Mouse (Mus musculus) kidney, adult 18-20 months (tissue): ENCODE measurements around the gene Dlg2.

Source experiments
- DNase-seq: peaks from one replicate; pipeline ENCODE4 v3.0.0; 2021

Gene Dlg2

GRCm38 (mm10) chr7:92428629-92429028 is 1952.2 kb downstream of the Dlg2 start:
- DNase-seq, result no peak

DNA sequence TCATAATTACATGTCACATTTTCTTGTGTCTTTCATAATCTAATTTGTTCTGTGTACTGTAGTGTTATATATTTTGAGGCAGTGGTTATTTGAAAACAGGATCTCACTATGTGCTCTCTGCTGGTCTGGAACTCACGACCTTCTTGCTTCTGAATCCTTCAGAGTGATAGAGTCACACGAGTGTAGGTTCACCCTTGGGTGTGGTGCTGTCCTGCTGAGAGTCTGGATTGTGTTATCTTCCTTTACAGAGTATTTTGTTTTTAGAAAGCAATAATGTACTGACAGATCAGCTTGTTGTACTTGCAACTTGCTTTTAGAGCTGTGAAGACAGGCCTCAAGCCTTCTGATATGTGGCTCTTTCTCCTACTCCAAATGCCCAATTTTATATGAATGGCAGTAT is 1953.8 kb downstream of the Dlg2 start:
- no peak for DNase-seq

DNA sequence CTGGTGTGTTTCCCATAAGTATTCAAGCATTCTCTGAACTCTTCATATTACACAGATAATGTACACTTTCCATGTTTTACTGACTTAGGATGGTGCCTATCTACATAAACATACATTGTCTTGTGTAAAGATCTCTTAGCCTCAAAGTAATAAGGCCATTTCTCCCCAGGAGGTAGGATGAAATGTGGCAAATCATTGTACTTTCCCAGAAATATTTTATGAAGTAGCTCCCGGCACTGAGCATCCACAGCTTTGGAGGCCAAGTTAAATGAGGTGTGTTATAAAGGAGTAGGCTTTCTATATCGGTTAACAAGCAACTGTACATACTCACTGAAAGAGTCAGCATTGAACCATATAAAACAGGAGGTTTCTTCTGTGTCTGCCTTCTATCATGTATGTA is 1960.7 kb downstream of the Dlg2 start:
- DNase-seq, result no peak

DNA sequence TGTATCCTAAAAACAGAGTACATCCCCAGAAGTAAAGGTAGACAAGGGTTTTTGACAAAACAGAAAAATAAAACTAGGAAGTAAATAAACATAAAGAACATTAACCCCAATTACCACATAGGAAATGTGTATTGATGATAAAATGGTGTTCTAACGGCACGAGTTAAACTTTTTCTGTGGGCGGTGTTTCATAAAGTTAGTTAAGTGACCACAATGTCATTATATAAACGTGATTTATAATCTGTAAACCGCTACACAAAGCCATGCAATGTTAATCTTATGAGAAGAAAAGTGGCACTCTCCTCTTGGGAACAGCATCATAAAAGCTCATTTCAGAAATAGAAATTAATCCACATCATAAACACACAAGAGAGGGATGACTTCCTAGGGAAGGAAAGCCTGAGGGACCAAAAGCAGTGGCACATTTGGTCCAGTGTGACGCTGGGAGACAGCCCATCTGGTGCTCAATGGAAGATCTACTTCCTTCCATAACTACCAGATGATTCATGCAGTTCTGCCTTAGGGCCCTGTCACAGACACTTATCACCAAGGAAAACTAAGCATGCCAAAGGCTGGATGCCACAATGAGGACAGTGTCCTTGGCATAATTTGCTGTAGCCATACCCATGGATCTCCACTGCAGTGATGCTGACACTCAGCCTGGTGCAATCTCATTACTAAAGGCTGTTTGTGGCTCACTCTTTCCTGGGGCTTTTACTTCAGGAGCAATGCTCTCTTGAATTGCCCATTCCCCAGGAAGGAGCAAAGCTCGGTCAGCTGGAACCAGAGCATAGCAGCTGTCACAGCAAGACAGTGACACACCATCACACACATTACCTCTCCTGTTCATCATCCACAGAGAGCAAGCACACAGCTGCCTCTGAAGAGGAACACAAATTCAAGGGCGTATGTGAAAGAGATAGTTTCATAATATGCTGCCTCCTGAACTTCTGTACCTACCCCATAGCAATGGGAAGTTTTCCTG is 1963.3 kb downstream of the Dlg2 start:
- DNase-seq, result no peak

GRCm38 (mm10) chr7:92441611-92442010 is 1965.1 kb downstream of the Dlg2 start:
- no peak for DNase-seq

- no peak for DNase-seq
Observed at GRCm38 (mm10) chr7:92442082-92442481, 1965.6 kb downstream of the Dlg2 start.

GRCm38 (mm10) chr7:92447938-92448337 is 1971.5 kb downstream of the Dlg2 start:
- no peak for DNase-seq

GRCm38 (mm10) chr7:92448782-92449575 is 1972.5 kb downstream of the Dlg2 start:
- no peak for DNase-seq

GRCm38 (mm10) chr7:92454176-92454575 is 1977.7 kb downstream of the Dlg2 start:
- no peak for DNase-seq

DNA sequence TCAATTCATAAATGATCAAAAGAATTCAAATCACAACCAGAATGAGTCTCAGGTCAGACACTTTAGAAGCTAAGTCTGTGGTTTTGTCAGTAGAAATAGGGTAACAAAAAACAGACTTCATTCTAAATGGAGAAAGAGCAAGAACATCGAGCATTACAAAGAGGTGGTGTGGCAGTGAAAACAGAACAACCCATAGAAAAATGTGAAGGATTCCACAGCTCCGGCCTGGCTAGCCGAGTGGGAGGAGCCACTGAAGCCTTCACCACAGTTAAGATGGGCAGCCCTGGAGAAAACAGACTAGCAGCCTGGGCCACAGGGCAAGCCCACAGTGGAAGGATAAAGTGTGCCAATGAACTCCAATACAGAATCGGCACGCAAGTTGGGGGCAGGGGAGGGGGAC is 1979.5 kb downstream of the Dlg2 start:
- DNase-seq, result no peak

DNA sequence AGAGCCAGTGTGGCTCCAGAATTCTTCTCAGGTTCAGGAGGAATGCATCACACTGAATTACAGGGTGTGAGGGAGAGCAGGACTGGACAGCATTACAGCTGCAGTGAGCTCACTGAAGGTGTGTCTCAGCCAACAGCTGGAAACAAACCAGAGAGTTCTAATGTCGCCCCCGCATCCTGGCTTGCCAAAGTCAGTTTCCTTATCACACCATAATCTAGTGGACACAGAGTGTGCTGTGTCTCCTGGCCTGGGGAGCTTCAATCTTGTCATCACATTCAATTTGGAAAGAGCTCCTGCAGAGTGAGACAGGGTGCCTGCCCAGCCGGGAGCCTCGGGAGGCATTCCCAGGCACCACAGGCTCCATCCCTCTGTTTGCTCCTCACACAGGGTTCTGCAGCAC is 1981.3 kb downstream of the Dlg2 start:
- DNase-seq, result no peak

DNA sequence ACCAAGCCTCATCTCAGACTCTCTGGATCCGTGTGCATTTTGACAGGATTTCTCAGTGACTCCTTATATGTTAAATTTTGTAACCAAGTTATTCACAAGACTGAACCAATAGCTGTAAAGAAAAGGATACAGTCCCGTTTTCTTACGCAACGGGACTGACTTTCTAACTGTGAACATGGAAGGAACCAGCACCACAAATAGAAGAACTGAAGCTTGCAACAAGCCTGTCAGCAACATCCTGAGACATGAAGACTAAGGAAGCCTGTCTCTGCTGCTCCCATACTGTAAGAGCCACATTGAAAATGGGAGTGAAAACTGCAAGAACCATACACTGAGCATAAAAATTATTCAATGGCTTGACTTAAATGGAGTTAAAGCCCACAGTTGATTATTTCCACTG is 1981.8 kb downstream of the Dlg2 start:
- no peak for DNase-seq

DNA sequence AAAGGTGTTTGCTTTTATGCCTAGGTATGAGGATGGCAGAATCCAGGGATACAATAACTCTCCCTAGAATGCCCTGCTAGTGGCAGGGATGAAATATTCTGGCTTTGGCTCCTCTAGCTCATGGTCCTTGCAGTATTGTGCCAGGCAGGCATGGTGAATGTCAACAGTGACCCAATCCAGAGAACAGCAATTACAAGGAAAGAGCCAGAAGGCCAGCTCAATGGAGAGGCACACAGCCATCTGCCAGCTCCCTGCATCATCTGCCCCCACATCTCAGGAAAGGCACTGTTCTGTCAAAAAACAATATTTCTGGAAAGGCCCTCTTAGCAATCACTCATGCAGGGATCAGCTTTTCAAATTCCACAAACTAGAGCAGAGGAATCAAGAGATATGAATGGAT is 1984.1 kb downstream of the Dlg2 start:
- DNase-seq, result no peak

DNA sequence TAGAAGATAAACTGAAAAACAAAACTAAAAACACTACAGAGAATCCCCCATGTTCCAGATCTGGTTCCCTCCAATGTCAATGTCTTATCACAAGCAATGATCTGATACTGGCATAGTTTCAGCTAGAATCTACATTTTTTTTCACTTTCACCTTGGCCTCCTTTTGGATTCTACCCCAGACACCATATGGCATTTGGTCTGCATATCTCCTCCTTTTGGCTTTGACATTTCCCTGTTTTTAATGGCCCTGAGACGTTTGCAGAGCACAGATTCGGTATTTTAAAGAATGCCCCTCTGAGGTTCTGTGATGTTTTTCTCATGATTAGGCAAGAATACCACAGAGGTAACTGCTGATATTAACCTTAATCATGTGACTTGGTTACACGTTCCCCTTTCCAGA is 1984.8 kb downstream of the Dlg2 start:
- no peak for DNase-seq

GRCm38 (mm10) chr7:92463080-92463877 is 1986.8 kb downstream of the Dlg2 start:
- DNase-seq, result no peak

GRCm38 (mm10) chr7:92464290-92464689 is 1987.8 kb downstream of the Dlg2 start:
- DNase-seq, result no peak

- DNase-seq, result no peak
Observed at GRCm38 (mm10) chr7:92479143-92479542, 2002.7 kb downstream of the Dlg2 start.

GRCm38 (mm10) chr7:92479748-92480147 is 2003.3 kb downstream of the Dlg2 start:
- DNase-seq, result no peak

DNA sequence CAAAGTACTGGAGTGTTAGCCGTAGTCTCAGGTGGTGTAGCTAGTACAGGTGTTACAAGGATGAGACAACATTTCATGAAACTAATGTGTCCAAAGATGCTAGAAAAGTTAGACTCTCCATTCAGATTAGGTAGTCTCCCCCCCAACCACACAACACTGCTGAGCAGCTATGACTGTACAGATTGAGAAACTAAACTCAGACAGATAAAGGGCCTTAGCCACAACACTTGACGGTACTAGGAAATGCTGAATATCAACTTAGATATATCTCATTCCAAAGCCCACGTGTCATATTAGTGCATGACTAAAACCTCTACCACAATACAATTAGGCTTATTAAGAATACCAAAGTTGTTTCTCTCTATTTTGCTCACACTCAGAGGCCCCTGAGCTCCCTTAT is 2006.9 kb downstream of the Dlg2 start:
- DNase-seq, result no peak

DNA sequence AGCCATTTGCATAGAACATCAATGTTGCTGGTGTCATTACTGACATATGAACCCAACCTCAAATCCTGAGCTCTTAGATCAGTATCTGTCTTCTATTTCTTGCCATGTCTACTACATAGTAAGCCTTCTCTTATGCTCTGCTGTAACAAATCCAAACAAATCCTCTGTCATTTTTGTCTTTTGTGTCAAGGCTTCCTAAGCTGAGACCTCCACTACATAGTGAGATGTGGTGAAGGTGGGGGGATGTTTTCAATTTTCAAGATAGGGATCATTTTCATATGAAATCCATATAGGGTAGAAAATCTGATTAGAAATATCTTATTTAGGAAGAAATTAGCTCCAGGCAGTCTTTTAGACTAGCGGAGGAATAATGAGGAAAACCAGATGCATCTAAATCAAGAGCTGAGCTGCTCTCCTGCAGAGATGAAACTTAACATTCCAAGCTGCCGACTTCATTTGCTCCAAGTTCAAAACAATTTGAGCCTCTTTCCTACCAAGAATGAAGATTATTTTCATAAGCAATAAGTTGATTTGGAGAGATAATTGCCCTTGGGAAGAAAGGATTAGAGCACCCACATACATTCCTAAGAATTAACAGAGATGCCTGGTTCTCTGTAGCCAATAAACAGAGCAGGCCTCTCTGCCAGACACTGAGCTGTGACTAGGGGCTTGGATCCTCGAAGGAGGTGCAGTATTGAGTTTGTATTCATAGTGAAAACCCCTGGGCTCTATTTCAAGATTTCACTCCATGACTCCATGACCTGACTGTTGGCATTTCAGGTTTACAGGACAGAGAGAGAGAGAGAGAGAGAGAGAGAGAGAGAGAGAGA is 2009.6 kb downstream of the Dlg2 start:
- DNase-seq, result no peak

GRCm38 (mm10) chr7:92486878-92487277 is 2010.4 kb downstream of the Dlg2 start:
- no peak for DNase-seq

GRCm38 (mm10) chr7:92492262-92492661 is 2015.8 kb downstream of the Dlg2 start:
- no peak for DNase-seq
